Mouse (Mus musculus) E14TG2a.4 (cell line): ENCODE results near the gene Gm20388.

Experiments
- CTCF ChIP-seq: conservative IDR thresholded peaks from 2 replicates; pipeline ENCODE4 v1.5.1; 2014; ENCODE audit warnings: low read length
- NANOG ChIP-seq: IDR thresholded peaks from 2 replicates; pipeline ENCODE4 v1.6.1; 2014; ENCODE audit warnings: borderline replicate concordance, low read length, mixed read lengths

GRCm38 (mm10) chr8:120176605-120177004 lies 266.0 kb downstream of the Gm20388 start:
- TF ChIP-seq CTCF (no peak), NANOG (no peak)
